Mouse (Mus musculus) thymus, adult 18-20 months (tissue): ENCODE results near the gene Usp50.
A peak's percentile ranks its signal among the peaks of the same experiment; 100 is the strongest.

Experiments used
- DNase-seq, 2 experiments: peaks; one replicate each; pipeline ENCODE4 v3.0.0; 2022; ENCODE audit warnings: mixed read lengths in 2 of 2

The Usp50 gene

DNA sequence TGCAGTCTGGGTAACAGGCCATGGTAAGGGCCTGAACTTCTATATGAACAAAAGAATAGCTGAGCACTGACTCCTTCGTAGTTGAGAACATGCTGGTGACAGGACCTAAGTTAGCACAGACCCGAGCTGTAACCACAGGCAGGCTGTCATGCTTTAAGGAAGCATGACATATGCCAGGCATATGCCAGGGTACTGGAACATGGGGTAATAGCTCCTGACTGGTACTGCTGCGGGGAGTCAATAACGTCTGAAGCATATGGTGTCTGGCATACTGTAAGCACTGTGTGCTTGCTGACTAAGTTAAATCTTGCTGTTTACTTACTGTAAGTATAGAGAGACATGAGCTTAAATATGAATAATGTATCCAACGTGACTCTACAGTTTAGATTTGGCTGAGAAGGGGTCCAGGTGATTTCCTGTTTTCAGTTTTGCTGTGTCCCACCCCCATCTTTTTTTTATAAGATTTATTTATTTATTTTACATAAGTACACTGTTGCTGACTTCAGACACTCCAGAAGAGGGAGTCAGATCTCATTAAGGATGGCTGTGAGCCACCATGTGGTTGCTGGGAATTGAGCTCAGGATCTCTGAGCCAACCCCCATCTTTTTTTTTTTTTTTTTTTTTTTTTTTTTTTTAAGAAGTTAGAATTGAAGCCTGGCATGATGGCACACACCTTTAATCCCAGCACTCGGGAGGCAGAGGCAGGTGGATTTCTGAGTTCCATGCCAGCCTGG, 47.8 kb downstream of the Usp50 start:
- no peak for DNase-seq

DNA sequence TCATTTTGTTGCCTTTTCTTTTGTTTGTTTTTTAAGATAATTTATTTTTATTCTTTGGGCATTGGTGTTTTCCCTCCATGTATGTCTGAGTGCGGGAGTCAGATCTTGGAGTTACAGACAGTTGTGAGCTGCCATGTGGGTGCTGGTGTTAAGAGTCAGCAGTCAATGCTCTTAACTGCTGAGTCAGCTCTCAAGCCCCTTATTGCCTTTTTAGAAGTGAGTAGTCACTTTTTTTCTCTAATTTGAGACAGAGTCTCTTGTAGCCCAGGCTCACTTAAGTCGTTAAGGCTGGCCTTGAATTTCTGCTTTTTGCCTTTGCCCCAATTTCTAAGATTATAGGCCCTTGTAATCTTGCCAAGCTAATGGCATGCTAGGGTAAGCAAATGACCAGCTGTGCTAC, 52.8 kb downstream of the Usp50 start:
- DNase-seq, result no peak

DNA sequence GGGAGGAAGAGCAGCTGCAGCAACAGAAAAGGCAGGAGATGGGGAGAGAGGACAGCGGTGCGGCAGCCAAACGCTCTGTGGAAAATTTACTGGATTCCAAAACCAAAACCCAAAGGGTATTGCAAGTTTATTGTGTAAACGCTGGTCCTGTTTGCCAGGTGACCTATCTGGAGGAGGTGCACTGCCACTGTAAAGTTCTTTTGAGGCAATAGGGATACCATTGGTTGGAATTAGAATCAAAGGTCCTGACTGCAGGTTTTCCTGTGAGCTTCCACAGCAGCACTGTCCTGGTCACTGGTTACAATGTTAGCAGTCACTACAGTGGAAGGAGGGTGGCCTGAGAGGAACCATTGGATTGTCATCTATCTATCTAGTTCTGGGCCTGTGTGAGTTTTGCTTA, 54.1 kb downstream of the Usp50 start:
- DNase-seq, result no peak

DNA sequence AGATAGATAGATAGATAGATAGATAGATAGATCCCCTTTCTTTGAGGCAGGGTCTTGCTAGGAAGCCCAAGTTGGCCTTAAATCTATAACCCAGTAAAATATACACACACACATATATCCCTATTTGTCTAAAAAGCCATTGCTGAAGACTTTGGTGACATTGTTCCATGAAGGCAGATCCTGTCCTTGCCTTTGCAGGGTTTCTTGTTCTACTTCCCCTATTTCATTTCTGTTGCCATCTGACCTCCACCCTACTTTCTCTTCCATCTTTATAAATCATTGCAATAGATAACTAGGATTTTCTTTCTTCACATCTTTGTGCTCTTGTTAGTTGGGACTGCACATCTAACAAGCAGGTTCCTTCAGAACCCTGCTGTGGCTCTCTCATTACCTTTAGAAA, 70.3 kb downstream of the Usp50 start:
- no peak for DNase-seq

DNA sequence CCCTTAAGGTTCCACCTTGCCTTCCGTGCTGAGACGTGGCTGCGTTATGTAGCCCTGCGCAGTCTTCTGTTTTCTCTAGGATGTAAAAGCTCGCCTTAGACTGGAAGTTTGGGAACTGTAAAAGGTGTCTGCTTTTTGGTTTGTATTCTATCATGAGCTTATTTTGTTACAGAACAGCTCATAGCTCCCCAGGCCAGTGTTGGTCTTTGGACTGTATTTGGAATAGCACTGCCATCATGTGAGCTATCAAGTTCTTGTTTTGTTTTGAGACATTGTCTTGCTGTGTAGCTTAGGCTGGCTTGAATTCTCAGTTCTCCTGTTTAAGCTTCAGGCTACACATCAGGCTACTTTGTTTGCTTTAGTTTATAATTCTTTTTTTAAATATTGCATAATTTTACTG, 70.7 kb downstream of the Usp50 start:
- no peak for DNase-seq

DNA sequence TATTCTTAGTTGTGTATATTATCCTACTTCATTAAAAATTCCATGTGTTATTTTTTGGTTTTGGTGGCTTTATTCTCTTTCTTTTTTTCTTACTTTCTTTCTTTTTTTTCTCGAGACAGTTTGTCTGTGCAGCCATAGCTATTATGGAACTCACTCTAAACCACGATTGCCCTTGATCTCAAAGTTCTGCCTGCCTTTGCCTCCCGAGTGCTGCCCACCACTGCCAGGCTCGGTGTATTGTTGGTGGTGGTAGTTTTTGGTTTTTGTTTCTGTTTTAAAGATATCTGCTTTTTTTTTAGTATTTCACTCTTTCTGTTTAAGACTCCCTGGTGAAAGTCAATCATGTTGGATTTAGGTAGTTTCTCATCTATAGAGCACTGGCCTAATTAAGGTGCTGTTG, 74.9 kb downstream of the Usp50 start:
- DNase-seq, result no peak

DNA sequence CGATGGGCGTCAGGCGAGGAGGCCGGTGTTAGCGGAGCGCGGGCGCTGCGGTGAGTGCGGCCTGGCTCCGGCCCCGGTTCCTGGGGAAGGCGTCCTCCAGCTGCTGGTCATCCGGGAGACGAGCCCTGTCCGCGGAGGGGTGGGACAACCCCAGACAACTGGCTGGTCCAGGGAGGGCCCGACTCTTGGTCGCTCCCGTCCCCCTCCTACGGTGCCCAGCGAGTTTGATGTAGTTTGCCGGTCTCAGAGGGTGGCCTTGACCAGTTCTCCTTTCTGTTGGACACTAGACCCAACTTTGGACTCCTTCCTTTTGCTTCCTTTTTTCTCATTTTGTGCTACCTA, 75.9 kb downstream of the Usp50 start:
- DNase-seq, result no peak

DNA sequence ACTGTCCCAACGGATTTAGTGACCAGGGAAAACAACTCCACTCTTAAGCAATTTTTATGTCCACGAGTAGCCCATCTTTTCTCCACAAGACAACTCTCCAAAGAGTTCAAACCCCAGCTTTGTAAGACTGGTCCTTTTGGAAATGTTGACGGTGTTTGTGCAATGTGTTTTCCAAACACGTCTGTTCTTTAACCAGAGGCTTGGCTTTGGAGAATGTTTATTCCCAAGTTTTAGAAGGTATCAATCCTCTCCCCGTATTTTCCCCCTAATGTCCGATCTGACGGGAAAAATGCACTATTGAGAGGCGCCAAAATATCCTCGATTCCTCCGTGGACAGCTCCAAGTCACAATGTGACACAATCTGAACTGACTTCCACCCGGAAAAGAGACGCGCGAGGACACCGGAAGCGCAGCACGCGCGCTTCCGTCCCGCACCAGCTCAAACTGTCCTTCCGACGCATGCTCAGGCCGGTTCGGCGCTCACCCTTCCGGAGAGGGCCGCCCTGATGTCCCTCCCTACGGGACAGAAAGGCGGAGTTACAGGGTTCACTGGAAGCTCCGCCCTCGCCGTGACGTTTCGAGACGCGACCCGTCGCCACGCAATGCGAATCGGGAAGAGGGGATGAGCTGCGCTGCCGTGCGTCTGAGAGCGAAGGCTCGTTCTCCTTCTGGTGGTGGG, 76.4 kb downstream of the Usp50 start, which contains the start of gene Usp8:
TSS of gene Usp8 (plus strand) at position 570 of the 679 bp plus-strand sequence.
- peak; percentile 94 to 96 for DNase-seq

DNA sequence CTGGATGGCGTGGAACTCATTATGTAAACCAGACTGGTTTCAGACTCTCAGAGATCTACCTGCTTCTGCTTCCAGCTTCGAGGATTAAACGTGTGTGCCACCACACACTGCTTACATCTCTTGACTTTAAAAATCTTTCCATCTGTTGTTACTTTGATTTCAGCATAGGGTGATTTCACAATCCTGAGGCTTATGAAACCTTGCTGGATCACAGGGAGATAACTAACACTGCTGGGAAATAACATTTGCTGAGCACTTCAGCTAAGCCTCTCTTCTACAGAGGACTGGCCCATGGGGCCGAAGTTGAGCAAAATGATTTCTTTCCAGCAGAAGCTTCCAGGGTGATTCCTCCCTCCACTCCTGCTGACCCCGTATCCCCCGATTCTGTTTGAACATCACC, 88.0 kb downstream of the Usp50 start:
- no peak for DNase-seq

DNA sequence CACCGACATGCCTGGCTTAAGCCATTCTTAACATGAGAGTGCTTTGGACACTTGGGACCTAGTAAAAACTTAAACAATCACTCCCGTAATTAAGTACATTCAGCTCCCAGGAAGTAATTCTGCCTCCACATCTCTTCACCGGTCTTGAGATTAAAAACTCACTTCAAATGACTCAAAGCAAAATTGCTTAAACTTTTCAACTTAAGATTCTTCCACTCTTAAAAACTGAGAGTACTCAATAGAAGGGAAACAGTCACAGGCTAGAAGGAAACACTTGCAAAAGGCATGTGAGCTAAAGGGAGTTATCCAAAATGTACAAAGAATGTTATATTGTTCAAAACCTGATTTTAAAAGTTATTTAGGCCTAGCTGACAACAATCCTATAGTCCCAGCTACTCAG, 92.0 kb downstream of the Usp50 start:
- DNase-seq, result no peak

DNA sequence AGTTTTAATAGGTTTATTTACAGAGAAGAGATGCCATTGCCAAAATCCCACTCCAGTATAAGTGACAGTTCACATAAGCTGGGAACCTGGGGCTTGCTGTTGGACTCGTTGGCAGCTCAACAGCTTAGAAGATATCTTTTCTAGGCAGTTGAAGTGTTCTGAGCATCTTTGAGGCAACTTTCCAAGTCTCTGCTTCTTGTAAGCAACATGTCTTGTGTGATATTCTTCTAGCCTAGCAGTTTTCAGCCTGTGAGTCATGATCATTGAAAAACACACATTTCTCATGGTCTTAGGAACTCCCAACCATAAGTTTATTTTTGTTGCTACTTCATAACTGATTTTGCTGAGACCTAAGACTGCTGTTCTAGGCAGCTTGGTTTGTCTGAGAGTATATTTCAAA, 100.3 kb downstream of the Usp50 start:
- no peak for DNase-seq

DNA sequence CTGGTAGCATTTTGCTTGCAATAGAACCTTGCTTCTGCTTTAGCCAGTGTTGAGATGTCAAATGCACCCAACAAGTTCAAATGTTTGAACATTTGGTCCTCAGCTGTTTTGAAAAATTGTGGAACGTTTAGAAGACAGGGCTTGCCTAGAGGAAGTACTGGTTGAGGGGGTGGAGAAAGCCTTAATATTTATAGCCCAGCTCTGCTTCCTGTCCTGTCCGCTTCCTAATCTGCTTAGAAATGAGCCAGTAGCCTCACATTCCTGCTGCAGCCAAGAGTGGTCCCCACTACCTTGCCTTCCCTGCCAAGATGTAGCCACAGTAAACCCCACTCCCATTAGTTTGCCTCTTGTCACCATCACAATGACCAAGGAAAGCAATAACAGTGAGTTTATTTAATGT, 100.9 kb downstream of the Usp50 start:
- no peak for DNase-seq

DNA sequence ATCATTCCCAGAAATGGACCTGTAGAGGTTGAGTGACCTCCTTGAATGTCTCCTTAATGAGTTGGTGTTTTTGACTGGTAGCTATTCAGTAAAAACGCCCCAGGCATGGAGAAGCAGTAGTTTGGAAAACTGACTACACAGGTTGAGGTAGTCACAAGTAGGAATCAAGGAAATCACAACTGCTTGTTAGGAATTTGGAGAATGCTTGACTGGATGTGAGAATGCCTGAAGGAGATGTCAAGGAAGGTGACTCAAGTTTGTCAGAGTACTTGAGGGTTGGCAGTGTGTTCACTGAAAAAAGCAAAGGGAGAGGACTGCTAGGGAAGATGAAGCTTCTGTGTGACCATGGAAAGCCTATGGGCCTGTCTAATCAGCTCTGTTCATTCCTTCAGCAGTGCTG, 105.9 kb downstream of the Usp50 start:
- DNase-seq, result no peak

DNA sequence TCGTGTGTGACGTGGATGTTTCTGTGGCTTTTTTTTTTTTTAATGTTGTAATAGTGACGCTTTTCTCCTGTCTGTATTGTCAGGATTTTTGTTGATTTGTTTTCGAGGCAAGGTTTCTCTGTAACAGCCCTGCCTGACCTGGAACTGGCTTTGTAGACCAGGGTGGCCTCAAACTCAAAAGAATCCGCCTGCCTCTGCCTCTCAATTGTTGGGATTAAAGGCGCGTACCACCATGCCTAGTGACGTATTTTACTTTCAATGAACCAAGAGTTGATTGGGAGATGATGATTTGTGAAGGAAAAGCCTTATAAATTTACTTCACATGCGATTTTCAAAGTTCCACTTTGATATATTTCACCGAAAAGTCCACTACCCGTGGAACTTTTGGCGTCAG, 107.2 kb downstream of the Usp50 start, which contains the start of gene Gabpb1:
TSS of gene Gabpb1 (minus strand) at position 216 of the 394 bp plus-strand sequence.
- DNase-seq, result no peak

DNA sequence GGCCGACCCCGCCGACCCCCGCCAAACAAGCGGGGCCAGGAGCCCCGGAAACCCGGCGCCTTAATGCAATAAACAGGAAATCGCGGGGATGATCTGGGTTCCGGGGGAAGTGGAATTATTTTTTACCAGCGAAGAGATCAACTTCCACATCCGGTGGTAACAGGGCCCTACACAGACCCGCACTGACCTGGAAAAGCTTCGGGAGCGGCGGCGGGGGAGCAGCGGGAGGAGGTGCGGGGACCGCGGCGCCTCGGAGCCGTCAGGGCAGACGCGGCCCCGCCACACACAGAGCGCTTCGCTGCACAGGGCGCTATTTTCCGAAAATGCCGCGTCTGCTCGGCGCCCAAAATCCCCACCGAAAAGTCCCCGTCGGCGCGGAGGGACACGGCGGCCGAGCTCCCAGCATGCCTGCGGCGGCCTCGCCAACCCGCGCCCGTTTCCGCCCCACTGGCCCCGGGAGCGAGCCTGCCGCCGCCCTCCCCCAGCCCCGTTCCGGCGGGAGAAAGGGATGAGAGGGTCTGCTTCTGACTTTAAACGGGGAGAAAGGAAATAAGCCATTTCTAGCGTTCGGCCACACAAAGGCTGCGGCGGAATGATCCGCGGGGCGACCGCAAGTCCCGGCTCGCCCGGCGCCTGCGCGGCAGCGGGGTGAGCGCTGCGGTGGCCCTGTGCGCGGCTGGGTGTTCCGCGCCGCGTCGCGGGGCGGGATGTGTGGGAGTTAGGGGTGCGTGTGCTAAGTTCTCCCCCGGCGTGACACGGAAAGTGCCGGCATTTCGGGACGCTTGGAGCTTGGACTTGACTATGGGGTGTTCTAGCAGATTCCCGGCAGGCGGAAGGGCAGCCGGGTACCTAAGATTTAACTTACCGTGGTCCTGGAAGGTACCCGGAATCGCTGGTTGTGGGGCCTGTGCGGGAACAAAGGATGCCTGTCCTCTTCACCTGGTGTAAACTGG, 107.8 kb downstream of the Usp50 start:
- peak; percentile 66 to 81 for DNase-seq

DNA sequence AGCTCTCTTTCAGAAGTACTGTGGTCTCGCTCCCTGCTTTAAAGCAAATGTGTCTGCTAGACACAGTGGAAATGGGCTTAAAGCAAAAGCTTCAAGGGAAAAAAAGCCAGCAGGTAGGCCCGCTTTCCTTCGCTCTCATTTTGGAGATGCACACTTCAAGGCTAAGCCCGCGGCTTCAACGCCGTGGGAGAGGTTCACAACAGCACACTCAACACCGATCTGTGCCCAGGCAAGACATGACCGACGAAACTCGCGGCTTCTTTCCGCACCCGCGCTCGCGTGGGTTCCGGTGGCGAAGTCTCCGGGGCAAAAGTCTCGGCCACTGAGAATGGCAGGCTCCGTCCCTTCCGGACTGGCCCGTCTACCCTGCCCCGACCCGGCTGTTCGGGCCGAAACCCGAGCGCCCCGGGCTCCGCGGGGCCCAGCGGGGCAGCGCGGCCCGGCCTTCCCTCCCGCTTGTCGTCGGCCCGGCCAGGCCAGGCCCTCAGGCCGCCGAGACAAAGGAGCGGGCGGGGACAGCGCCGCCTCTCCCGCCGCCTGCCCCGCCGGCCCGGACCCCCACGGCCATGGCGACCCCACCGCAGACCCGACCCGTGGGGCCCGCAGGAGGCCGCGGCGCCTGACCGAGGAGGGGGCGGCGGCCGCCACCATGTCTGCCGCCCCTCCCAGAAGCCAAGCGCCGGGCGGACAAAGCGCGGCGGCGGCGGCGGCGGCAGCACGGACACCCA, 108.7 kb downstream of the Usp50 start:
- peak; percentile 48 to 53 for DNase-seq

DNA sequence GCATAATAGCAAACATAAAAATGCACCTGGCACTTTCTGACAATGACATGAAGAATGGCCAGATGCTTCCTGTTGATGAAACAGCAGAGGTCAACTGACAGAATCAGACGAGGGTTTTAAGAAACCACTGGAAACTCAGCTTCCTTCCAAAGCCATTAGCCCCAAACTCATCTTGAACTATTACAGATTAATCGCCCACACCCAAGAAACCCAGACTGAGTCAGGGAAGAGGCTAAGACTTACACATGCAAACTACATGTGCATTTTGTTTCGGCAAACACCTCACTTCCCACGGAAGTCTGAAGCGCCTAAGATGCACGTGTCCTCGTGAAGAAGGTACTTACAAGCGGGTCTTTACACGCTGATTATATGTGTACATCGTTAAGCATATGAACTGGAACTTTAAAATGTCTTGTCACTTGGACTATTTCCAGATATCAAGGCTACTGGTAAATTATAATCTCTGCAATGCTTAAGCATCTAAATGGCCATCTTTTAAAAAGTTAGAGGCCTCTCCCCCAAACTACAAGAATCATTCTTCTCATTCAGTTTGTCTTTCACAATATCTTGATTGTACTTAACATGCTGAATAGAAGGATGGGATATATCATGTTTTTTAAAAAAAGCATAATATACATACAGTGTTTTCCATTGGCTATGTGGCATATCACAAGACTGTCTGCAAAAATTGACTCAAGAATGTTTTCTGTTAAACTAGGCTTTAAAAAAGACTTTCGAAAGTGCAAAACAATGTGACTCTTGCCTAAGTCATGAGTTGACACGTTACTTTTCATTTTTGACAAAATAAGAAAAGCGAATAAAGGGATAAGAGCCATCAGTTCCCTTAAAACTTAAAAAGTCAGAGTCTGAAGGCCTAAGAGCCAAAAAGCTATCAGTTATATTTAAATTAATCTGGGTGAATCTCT, 109.7 kb downstream of the Usp50 start:
- peak in 1 of 2 experiments; percentile 29 for DNase-seq

DNA sequence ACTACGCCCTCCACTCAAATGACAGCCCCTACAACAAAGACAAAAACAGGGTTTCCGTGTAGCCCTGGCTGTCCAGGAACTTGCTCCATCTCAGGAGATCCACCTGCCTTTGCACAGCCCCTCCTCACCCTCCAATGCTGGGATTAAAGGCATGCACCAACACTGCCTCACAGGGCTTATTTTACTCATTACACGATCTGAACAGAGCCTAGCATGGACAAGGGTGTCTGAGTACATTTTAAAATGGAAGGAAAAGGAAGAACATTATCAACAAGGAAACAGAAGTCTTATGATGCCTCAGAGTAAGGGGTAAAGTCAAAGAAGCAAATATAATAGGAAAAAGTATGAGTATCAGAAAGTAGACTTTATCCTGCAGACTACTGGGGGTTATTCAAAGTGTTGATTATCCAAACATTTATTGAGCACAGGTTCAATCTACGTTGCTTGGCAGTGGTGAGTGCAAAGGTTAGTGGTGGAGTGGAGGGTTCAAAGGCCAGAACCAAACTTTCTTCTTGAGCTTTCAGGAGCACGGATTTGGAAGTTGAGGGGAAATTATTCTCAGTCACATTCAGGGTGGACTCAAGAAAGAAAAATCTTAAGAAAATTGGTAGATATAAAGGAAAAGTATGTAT, 114.5 kb downstream of the Usp50 start:
- no peak for DNase-seq

DNA sequence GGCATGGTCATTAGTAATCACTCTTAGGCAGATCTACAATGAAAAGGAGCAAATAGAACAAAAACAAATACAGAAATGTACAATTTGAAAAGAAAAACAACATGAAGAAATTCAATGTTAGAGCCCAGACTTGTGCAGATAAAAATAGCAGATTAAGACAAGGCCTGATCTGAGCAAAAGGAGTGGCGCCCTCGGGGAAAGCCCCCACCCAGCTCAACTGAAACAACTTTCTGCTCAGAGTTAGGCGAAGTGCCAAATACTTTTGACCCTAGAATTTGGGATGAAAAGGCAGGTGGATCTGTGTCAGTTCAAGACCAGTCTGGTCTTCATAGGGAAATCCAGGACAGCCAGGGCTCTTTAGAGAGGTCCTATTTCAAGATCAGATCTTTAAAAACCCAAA, 117.3 kb downstream of the Usp50 start:
- no peak for DNase-seq

DNA sequence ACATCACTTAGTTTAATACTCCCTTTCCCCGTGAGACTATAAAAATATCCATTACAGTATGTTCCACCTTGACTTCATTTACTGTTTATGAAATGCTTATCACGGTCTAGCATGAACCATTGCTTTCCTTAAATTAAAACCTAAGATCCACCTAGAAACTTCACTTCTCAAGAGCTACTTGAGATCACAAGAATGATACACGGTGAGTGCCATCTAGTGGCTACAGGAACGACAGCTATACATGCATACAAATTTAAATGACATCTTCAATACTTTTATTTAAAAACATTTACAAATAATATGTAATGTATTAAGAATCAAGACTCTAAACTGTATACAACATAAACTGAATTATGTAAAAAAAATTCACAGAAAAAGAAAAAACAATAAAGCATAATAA, 119.8 kb downstream of the Usp50 start:
- no peak for DNase-seq
